Mouse (Mus musculus): ENCODE data around the gene Dlgap5. TPM values are rescaled to one million over a fixed set of nuclear protein-coding genes. Genes with fewer than 3 reads are reported as not detected.

Gene Dlgap5
- total RNA-seq, 2 experiments from 2014 or later = 42.3 to 71.8 TPM

DNA sequence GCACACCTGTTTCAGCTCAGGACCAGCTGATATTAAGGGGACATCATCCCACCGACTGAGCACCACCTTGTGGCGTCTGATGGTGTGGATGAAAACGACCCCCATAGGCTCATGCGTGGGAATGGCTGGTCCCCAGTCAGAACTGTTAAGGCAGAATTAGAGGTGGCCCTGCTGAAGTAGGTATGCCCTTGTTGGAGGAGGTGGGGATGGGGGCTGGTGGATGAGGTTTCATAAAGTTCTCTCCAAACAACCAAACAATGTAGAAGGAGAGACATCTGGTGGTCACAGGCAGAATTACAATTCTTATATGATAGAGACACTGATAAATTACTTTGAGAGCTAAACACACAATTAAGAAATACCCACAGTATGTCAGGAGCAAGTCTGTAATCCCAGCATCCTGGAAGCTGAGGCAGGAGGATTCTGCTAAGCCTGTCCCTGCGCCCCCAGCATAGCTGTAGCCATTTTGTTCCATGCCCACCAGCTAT lies 22.0 kb downstream of the Dlgap5 start:
- ATAC-seq (replicated peaks; ENCODE audit: poor library complexity, severe bottlenecking) = peak; percentile 38

DNA sequence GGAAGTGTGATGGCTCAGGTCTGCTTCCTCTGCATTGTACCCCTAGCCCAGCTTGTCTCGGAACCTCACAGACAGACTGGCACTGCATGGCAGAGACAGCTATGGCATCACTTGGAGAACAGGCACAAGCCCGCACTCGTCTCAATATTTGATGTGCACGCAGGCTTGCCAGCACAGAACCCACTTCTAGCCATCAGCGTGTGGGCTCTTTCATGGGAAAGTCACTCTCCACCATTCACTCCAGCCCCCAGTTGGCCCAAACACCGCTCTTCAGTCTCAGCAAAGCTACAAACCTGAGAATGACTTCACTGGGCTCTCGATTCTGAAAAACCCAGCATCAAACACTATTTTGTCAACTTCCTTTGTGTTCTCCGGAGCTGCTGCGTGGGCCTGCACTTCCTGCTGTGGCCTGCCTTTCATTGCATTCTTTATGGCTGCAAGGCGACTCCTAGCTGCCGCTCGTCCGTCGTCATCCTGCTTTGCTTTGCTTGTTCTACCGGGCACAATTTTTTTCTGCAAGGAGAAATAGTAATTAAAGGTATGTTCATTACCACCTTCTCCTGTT lies 22.7 kb downstream of the Dlgap5 start:
- no peak for ATAC-seq (replicated peaks; ENCODE audit: poor library complexity, severe bottlenecking)

DNA sequence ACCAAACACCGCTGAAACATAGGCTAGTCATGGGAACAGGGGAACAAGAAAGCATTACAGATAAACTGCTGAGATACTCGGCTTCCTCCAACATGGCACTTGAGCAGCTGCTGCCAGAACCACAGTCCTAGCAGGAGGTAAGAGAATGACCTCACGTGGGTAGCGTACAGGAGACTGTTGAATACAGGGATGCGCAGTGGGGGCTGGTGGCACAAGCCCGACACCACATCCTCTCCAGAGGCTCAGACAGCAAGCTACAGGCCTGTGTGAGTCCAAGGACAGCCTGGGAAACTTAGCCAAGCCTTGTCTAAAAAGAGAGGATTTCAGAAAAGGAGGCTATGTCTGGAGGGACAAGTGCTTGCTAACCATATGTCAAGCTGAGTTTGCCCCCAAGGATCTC lies 23.2 kb downstream of the Dlgap5 start:
- no peak for ATAC-seq (replicated peaks; ENCODE audit: poor library complexity, severe bottlenecking)

DNA sequence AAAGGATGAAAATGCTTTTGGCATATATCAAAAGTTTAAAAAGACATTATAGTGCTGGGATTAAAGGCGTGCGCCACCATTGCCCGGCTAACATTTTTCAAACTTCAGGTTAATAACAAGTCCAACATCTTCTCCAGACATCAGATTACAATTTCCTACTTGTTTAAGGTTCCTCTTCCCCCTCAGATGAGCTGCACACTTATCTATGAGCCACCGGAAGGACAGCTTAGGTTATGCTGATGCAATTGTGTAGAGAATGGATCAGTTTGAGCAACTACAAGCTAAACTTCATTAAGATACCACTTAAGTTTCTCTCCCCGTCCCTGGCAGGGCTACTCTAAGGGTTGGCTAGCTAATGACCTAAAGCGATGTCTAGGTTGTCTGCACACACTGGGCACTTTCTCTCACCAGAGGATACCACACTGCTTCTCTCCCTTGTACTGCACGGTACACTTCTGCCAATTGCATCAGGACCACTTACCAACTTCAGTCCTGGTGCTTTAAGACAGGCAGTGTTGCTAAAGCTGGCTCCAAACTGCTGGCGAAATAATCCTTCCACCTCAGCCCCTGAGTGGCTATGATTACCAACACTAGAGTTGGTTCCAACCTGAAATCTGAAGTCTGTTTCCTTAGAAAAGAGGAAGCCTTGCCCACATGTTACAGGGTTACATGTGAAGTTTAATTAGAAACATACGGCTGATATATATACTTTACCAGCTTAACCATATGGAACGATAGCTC lies 24.7 kb downstream of the Dlgap5 start:
- ATAC-seq (replicated peaks; ENCODE audit: poor library complexity, severe bottlenecking) = peak; percentile 78

DNA sequence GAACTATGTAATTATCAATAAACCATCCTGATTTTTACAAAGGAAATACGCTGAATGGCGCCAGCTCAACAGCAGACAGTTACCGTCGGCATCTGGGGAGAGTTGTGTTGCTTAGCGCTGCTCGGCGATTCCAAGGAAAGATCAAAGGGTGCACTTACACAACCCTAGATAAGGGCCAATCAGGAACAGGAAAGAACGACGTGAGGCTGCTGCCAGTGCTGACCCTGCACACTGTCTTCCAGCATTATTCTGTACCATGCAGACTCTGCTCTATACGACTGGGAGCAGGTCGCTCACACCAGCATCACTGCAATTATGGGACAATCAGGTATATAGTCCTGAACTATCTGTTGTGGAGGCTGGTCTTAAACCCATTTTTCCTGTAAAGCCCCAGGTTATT lies 32.1 kb downstream of the Dlgap5 start:
- ATAC-seq (replicated peaks; ENCODE audit: poor library complexity, severe bottlenecking) = no peak

DNA sequence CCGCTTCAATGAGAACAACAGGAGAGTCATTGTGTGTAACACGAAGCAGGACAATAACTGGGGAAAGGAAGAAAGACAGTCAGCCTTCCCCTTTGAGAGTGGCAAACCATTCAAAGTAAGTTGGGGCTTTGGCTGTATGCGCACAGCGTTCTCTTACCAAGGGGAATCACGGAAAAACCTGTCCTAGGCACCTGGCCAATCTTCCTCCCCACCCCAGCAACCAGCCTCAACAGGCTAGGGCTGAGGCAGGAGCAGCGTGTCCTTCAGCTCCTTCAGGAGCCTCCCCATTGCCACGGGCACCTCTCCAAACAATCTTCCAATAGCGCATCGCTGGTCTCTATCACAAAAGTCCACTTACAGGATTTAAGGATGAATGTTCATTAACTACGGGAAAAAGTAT lies 33.6 kb downstream of the Dlgap5 start:
- no peak for ATAC-seq (replicated peaks; ENCODE audit: poor library complexity, severe bottlenecking)

DNA sequence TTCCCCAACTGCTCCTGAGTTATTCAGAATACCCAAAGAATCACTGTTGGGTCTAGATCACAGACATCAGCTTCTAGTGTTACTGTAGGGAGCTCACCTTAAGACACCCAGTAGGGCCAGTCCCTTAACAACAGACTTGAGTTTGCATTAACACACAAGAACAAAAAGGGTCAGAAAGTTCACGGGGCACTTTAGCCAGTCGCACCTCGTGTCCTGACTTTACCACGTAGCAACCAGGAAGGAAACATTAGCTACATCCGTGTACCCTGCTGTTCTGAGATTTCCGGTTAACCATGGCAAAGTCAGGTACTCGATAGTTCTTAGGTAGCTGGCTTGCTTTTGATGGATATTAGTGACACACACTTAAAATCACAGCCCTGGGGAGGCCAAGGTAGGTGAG lies 34.3 kb downstream of the Dlgap5 start:
- no peak for ATAC-seq (replicated peaks; ENCODE audit: poor library complexity, severe bottlenecking)

DNA sequence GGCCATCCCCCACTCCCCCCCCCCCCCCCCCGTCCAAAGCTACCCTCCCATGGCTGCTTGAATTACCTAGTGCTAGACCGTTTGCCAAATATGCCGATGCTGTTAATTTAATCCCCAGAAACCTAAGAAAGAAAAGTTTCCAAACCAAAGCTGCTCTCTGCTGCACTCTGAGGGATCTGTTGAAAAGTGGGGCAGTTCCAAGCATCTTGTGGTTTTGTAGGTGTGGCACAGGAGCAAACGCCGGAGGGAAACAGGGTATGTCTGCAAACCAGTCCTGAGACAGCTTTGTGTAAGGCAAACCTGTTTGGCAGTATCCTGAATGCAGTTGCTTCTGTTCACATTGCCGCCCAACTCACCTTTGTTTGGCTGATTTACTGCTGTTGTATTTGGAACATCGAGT lies 39.9 kb downstream of the Dlgap5 start:
- ATAC-seq (replicated peaks; ENCODE audit: poor library complexity, severe bottlenecking) = no peak

DNA sequence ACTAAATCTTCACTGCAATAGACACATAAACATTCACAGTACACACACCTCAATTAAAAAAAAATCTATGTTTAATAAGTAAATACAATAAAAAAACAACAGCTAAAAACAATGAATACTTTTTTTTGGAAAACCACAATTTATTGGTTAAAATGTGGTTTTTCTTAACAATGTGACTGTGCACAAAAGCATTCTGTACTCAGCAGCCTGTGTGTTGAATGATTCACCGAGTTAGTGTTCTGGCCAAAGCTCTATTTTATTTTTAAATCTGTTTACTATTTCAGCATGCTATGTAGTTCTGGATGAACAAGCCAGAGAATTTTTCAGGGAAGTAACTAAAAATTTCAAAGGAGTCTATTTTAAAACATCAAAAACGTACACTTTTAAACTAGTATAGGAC lies 41.7 kb downstream of the Dlgap5 start:
- no peak for ATAC-seq (replicated peaks; ENCODE audit: poor library complexity, severe bottlenecking)

DNA sequence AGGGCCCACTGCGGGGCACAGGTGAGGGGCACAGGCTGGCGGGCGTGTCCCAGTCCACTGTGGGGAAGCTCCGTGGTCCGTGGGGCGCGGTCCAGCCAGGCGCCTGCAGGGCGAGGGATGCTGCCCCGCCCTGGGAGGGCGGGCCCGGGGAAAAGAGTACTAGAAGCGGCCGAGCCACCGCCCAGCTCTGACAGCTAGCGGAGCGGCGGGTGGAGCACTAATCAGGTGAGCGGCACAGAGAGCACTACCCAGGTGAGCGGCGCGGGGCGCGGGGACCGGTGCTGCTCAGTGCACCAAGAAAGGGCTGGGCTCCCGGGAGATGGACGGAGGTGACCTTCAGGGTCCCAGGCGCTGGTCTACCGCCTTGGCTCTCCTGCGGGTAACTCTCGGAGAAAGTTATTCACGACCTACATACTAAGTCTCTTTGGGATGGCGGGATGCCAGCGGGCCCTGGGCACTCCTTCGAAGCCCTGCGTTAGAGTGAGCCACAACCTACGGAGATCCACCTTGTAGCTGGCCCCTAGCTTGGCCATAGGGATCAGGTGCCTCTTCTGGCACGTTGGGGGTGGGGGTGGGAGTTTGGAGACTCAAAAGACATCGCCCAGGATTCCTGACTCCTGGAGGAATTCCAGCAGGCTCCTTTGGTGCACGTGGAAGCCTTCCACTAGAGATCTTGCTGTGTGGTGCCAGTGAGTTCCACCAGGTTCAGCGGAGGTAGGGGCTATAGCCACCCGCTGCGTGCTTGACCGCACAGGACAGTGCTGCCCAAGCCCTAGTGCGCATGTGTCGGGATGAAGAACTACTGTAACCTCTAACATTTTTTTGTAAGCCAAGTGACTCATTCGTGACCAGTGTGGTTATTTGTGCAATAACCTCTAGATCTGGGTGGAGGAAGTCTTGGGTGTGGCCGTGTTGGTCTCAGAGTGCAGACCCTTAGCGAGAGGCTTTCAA lies 44.2 kb downstream of the Dlgap5 start:
- peak; percentile 94 for ATAC-seq (replicated peaks; ENCODE audit: poor library complexity, severe bottlenecking)

DNA sequence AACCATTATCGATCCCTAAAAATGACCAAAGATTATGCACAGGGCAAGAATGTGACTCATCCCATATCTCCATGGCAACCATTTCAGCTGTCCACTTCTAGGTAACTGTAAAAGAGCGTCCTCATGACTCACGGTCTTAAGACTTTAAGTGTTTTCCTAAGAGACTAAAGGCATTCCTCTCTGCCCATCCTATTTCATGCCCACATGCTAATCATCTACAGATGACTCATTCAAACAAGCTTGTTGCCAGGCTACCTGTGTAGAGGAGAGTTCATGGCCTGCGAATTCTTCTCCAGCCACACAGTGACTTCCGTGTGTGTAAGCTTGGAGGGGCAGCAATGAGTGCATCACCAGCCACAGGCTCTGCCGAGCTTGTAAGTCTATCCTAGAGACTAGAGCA lies 46.5 kb downstream of the Dlgap5 start:
- ATAC-seq (replicated peaks; ENCODE audit: poor library complexity, severe bottlenecking) = no peak

DNA sequence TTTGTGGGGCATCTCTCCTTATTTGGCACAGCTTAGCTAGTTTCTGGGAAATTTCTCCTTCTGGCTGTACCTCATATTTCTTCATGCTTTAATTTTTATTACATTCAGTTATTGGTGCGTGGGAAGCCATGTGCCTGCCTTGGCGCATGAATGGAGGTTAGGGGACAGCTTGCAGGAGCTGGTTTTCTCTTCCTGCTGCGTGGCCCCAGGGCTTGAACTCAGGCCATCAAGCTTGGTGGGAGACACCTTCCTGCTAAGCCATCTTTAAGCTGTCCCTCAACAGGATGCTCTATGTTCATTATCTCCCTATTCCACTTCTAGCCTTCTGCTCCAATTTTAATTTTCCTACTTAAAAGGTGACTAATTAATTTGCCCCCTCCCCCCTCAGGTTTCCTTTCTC lies 47.4 kb downstream of the Dlgap5 start:
- ATAC-seq (replicated peaks; ENCODE audit: poor library complexity, severe bottlenecking) = no peak

DNA sequence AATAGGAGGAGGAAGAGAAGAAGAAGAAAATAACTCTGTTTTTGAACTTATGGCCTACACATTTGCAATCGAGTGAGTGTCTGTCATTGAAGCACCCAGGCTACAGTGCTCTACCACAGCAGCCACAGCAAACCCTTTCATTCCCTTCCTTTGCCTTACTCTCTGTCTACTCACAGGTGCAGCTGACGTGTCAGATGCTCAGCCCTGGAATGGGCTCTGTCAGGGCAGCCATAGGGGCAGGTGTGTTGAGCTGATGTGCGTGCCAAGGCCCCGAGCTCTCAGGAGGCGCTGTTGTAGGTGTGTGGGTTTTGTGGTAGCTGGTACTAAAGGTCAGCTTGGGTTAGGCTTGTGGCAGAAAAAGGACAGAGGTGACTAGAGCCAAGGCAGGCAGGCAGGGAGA lies 48.5 kb downstream of the Dlgap5 start:
- ATAC-seq (replicated peaks; ENCODE audit: poor library complexity, severe bottlenecking) = no peak

DNA sequence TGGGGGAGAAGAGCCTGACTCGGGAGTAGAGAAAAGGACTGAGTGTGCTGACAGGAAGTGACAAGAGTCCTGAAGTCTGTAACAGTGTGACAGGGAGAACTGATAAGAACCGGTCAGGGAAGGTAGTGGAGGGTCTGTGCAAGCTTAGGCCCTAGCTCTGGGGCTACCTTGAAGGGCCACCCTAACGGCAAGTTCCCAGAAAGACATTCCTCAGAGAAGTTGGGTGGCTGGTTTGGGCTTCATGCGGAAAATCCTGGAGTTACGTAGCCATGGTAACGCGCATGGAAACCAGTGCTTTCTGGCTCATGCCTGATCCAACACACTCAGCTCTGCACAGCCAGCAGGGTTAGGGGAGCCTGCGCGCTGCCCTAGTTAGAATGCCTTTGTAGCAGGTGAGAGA lies 50.7 kb downstream of the Dlgap5 start, which contains the start of gene Lgals3:
Lgals3 (plus strand) TSS at position 291 of the 400 bp plus-strand sequence.
- peak; percentile 45 for ATAC-seq (replicated peaks; ENCODE audit: poor library complexity, severe bottlenecking)

DNA sequence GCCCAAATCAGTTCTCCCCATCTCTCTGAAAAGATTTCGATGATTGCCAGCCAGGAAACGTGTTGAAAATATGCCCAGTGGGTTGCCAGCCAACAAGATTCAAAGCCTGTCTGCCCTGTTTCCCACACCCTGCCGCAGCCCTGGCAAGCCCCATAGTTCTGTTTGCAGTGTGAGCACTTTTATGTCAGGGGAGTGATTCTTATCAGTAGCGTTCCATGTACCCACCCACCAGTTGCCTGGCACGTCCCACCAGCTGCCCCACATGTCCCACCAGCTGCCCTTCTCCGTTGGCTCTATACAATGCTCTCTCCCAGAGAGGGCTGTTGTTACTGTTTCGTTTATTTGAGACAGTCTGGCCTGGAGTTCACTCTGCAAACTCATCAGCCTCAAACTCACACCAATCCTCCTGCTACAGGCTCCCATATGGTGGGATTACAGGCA lies 51.3 kb downstream of the Dlgap5 start:
- peak; percentile 18; the same call in 1 of the 2 replicates for ATAC-seq (replicated peaks; ENCODE audit: poor library complexity, severe bottlenecking)

DNA sequence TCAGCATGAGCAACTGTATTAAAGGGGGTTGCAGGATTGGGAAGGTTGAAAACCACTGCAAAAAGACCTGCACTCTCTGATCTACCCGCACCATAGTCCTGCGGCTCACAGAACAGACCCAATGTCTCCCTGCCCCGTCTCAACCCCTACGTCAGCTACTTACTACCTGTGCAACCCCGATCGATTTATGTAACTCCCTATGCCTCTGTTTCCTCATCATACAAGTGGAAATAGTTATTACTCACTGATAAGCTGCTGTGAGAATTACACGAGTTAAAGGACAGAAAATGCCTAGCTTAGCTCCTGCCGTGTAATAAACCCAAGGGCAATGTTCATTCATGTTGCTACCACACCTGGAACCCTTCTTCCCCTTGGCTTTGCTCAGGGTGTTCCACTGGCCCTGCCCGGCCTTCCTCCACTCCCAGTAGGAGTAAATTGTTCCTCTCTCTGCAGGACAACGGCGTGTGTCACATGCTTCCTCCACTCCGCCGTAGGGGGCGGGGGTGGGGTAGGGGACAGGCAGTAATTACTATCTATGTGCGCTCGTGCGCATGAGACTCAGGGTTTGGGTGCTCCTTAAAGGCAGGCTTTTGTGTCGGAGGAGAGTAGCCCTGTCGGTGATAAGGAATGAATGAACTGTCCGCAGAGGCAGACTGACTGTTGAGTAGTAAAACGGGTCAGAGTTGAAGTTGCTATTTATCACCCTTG lies 53.3 kb downstream of the Dlgap5 start:
- peak; percentile 57 for ATAC-seq (replicated peaks; ENCODE audit: poor library complexity, severe bottlenecking)

DNA sequence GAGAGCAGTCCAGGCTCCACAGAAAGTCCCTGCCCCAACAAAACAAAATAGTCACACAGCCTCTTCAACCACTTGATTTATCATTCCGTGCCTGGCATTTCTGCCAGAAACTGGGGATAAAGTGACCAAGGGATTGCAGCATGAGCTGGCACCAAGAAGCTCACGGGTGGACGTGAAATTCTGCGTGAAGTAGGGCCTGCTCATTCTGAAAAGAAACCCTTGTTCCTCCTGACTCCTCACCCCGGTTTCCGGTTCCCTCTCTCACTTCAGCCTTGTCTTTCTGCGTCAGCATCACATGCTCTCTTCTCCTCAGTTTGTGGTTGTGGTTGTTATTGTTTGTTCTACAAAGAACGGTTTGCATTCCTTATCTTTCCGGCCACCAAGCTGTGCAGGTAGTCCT lies 56.3 kb downstream of the Dlgap5 start:
- ATAC-seq (replicated peaks; ENCODE audit: poor library complexity, severe bottlenecking) = peak; percentile 43; the same call in 1 of the 2 replicates

DNA sequence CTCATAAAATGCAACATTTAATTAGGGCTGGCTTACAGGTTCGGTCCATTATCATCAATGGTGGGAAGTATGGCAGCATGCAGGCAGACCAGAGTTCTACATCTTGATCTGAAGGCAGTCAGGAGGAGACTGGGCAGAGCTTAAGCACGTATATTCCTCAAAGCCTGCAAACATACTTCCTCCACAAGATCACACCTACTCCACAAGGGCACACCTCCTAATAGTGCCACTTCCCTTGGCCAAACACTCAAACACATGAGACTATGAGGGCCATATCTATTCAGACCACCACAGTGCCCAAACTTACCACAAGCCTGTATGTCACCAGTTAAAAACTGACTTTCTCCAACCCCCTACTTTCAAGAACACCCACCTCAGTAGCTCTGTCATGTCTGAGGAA lies 56.8 kb downstream of the Dlgap5 start:
- ATAC-seq (replicated peaks; ENCODE audit: poor library complexity, severe bottlenecking) = peak; percentile 16; the same call in 1 of the 2 replicates

DNA sequence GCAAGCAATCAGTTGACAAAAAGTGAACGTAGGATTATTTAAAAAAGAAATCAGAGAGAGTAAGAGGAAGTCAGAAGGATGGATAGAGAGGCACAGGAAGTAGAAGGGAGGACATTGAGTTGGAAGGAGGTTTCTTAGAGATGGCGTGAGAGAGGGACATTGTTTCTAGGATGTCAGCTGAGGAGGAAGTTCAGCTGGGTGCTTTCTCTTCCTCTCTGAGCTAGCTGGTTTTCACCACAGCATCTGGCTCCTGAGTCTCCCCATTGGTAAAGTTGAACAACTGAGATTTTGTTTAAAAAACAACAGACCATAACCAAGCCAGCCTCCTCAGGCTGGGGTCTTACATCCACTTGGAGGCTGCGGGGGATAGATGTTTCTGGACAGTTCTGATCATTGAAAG lies 58.6 kb downstream of the Dlgap5 start:
- peak; percentile 61 for ATAC-seq (replicated peaks; ENCODE audit: poor library complexity, severe bottlenecking)

DNA sequence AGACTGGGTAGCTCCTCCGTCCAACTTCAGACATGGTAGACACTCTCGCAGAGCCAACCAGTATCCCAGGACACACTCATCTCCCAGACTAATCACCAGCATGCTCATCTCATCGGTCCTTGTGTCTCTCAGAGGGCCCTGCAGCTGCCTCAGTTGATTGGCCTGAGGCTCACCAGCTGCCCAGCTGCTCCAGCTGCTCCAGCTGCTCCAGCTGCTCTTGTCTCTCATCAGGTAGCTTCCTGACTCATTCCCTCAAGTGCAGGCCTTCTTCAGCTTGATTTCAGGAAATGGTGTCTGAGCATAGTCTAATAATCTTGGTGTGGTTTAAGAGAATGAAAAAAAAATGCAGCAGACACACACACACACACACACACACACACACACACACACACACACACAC lies 61.6 kb downstream of the Dlgap5 start:
- ATAC-seq (replicated peaks; ENCODE audit: poor library complexity, severe bottlenecking) = no peak
